Mouse (Mus musculus) kidney, postnatal 36 days (tissue): ENCODE measurements around the gene Slc47a2.
"Not testable (repeated sequence)": the region's sequence is repeated elsewhere in the genome, so short reads cannot be mapped to it uniquely, and the experiment has no call there.

Experiments
- DNase-seq, 2 experiments: peaks; one replicate each; pipeline ENCODE4 v3.0.0; 2021 to 2022; ENCODE audit warnings: mixed read lengths in 2 of 2

Gene Slc47a2

DNA sequence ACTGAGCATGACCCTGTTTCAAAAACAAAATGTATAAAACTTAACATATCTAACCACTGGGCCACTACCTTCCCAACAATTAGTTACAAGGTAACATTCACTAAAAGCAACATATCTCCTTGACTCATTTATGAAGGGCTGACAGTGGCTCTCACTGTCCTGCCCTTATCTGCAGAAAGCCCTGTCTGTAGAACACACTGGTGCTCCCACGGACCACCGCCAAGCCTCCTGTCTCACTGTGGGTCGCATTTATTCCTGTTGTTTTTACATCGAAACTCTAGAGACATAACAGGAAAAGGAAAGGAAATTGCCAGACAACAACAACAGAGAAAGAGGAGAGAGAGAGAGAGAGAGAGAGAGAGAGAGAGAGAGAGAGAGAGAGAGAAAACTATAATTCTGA lies 1.4 kb downstream of the Slc47a2 start:
- no peak for DNase-seq

DNA sequence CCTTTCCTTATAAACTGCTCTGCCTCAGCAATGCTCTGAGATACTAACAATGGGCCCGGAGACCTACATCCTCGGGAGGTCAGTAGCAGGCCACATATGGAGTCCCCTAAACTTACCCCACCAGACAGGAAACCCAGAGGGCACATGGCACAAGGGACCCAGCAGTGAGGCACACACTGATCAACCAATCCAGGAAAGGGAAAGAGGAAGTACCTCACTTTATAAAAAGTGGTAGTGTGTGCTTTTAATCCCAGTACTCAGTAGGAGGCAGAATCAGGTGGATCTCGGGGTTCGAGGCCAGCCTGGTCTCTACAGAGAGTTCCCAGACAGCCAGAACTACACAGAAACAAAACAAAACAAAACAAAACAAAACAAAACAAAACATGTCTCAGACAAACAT lies 2.3 kb downstream of the Slc47a2 start:
- no peak for DNase-seq

DNA sequence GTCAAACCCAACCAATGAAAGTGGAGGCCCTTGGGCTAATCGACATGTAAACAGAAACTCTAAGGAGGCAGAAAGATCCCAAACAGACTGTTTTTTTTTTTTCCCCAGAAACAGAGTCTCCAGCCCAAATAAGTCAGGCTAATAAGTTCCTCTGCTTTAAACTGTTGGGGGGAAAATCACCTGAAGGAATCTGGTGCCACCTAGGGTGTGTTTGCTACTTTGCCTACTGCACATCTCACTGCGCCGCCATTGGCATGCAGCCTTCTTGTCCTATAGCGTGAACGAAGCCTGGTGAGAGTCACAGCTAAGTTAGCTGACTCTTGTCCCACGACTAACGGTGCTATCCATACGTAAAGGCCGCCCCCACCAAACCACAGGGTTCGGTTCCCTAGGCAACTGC lies 5.1 kb downstream of the Slc47a2 start:
- DNase-seq: peak in 1 of 2 experiments; percentile 55

DNA sequence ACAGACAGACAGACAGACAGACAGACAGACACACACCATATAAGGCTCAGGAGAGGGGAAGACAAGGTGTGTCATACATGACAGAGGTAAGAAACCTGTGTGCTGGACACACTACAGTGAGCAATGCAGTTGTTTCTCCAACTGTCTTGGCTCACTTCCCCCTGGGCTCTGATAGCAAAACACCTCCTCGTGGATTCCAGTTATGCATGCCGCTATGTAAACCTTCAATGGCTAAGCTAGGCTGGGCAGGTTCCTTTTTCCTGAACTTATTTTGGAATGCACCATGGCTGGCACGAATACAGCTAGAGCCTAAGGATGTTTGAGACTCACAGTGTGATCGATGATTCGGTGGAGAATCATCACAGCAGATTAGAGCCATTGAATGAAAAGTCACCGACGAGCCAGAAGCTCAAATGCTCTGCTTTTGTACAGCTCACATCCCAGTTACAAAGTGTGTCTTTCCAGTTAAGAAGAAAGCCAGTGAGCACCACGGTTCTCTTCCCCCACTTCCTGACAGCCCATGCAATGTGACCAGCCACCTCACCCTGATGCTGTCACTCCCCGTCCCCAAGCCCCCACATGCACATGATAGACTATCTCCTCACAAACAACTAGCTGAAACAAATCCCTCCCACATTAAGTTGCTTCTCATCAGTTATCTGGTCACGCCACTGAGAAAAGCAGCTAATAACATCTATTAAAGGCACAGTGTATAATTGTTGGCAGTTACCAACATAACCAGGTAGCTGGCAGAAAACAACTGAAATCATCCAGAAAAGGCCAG lies 21.6 kb downstream of the Slc47a2 start:
- DNase-seq: no peak

DNA sequence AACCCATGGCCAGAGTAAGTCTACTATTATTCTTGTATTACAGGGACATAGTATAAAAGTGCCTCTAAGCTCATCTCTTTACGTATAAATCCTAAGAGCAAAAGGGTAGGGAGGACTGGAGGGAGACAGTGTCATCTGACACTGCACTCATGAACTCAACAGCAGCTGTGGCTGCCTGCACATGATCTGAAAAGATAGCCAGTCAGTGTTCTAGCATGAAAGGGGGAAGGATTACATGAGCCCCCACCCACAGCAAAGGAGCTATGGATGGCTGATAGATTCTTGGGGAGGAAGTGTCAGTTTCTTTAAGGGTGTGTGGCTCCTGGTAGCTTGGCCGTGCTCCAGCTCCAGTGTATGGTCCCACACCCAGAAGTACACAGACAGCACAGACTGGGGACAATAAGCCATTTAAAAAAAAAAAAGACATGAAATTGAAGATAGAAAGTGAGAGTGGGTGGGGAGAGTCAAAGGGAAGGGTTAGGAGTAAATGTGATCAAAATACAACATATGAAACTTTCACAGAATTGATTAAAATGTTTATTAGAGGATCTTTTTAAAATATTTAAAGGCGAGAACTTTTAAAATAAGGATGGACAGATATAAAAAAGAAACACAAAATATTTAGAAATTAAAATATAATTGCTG lies 22.6 kb downstream of the Slc47a2 start:
- DNase-seq: no peak

DNA sequence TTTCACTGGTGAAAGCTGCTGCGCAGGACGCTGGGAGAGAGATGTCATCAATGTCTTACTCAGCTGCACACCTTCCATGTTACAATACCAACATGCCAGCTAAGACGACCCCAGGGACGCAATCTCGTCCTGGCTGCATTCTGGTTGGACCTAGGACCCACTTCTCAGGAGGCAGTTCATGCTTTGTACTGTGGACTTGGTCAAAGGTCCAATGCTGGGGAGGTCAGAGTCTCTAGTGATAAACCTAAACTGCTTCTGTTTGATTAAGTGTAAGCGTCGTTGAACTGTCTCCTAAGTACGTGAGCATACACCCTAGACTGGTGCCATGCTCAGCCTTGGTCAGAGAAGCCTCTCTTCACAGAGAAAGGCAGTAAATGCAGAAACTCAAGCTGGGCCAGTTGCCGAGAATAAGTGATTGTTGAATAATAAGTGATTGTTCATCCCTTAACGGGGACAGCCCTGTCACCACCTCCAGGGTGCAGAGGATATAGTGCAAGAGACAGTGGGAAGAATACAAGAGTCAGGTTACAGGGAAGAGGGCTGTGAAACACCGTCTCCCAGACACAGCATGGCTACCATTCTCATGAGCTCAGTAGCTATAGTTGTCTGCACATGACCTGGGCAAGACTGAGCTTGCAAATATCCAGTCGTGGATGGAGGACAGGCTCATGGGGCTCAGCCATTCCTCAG lies 23.3 kb downstream of the Slc47a2 start:
- DNase-seq: peak; percentile 45 to 58

DNA sequence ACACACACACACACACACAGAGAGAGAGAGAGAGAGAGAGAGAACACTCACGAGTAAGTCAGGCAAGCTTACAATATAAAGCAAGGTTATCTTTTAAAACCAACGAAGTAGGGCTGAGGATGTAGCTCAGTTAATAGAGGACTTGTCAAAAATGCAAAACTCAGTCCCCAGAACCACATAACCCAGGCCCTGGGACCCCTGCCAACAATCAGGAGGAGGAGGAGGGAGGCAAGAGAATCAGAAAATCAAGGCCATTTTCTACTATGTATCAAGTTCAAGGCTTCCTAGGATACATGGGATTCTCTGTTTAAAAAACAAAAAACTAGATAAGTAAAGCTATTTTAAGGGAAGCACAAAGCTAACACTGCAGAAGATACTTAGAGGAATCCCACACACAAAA lies 25.8 kb downstream of the Slc47a2 start:
- DNase-seq: no peak

DNA sequence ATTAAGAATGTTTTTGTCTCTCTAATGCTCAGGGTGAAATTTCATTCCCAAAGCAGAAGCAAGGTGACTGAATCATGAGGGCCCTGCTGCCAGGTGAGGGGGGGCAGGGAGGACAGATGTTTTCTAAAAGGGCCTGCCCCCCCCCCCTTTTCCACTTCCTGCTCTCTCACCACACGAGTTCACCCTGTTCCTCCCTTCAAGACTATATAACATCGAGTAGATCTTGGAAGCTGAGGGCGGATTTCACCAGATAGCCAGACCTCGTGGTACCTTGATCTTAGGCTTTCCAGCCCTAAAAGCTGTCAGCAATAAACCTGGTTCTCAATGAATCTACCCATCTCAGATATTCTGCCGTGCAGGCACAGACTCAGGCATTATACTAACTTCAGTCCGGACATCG lies 32.3 kb downstream of the Slc47a2 start:
- DNase-seq: no peak

DNA sequence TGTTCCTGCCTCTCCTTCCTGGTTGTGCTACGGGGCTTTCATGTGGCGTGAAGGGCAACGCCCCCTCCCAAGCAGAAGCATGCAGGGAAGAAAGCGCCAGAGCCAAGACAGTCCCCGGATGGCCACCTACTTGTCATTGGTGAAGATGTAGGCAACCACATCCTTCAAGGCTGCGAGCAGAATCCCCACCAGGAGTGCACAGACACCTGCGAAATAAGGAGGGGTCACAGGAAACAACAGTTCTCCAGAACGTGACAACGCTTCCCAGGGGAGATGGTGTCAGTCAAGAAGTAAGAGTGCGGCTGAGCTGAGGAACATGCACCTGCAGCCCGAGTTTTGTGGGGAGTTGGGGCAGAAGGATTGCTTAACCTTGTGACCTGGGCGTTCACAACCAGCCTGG lies 32.8 kb downstream of the Slc47a2 start:
- DNase-seq: no peak

DNA sequence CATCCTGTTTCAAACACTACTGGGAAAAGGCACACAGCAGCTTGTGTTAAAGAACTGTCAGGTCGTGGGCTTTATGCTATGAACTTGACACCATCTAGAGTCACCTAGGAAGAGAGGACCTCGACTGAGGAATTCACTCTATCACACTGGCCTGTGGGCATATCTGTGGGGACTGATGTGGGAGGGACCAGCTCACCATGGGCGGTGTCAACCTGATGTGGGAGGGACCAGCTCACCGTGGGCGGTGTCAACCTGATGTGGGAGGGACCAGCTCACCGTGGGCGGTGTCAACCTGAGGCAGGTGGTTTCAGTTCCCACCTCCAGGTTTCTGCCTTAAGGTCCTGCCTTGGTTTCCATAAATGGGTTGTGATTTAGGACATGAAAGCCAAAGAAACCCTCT lies 34.9 kb downstream of the Slc47a2 start:
- peak in 1 of 2 experiments; percentile 47 for DNase-seq

DNA sequence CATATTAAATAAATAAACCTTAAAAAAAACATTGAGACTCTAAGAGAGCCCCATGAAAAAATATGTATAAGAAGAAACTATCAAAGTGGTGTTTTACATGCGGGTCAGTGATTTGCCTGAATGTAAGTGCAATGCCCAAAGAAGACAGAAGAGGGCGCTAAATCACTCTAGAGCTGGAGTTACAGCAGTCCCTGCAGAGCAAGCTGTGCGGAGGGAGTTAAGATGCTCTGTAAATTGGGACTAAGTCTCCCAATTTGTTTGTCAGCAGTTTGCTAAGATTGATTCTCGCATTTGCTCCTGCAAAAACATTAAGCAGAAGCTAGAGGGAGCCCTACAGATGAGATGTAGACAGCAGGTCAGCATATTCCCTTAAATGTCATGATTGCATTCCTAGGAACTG lies 37.3 kb downstream of the Slc47a2 start:
- DNase-seq: peak; percentile 65 to 84

DNA sequence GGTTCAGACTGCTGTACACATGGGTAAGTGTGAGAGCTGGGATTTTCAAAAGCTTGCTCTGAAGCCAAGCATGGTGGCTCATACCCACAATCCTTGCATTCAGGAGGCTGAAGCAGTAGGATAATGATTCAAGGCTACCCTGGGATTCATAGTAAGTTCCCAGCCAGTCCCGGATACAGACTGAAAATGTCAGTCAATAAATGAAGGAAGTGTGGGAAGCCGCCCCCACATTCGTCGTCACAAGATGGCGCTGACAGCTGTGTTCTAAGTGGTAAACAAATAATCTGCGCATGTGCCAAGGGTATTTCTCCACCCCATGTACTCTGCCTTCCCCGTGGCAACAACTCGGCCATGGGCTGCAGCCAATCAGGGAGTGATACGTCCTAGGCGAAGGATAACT lies 38.1 kb downstream of the Slc47a2 start:
- DNase-seq: not testable (repeated sequence)

DNA sequence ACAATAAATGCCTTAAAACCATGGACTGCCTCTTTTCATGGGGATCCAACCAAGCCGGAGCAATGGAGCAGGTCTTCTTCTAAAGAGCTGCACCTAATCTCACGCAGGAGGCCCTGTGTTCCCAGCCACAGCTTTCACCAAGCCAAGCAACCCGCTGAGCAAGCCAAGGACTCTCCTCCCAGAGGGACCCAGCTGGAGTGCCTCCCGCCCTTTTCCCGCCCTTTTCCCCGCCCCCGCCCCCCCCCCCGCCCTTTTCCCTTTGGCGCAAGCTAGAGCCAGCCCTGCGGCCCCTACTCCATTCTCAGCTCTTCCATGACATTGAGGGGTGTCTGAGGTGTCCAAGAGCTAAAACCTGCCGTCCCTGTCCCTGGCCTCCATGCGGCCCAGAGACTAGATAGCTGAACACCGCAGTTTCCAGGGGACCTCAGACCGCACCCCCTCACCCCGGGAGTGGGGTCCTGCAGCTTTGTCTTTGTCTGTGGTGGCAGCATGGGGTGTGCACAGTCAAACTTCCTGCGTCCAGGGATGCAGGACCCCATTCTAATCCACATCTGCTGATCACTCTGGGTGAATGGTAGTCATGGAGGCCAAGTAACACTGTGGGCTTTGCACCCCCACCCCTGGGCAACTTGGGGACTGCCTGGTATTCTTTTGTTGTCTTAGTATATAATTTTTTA lies 41.8 kb downstream of the Slc47a2 start:
- DNase-seq: peak in 1 of 2 experiments; percentile 26

DNA sequence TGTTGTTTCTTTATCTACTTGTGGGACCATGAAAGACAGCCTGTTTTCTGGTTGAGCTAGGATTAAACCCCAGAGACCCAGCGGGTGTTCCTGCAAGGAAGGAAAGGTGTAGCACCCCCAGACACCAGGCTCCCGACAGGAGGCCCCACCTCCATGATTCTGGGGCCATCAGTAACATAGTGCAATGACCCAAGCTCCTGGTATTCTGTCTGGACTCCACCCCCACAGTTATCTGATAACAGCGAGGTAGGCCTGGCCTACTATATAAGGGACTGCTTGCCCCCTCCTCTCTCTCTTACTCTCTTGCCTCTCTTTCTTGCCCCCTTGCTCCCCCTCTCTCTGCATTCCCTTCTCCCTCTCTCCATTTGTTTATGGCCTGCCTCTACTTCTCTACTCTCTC lies 42.5 kb downstream of the Slc47a2 start:
- DNase-seq: no peak

DNA sequence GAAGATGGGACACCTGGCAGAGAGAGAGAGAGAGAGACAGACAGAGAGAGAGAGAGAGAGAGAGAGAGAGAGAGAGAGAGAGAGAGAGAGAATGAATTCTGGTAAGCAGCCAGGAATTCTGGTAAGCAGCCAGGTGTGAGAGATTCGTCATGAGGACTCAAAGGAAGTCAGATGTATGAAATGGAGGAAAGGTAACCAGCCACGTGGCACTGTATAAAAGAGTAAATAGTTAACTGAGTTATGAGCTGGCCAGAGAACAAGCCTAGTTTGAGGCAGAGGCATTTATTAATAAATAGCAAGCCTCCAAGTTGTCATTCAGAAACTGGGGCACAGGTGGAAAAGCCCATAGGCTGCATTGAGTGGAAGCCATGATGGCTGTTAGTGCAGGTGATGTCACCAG lies 44.8 kb downstream of the Slc47a2 start:
- DNase-seq: peak; percentile 61 to 63

DNA sequence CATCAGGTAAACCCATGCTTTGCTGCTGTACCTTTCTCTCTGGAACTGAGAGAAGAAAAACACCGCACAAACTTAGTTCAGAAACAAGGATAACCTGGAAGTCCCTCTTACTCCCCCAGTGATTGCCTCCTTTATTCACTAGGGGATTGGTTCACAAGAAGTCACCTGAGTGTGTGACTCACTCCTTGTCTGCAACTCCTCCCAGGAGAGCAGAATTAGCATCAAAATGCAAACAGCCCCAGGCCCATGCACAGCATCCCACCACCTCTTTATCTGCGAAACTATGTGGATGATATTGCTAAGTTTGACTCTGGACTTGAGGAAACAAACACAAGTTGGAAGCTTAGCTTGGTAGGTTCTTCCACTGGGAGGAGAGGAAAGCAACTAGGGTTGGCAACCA lies 45.3 kb downstream of the Slc47a2 start:
- DNase-seq: no peak

DNA sequence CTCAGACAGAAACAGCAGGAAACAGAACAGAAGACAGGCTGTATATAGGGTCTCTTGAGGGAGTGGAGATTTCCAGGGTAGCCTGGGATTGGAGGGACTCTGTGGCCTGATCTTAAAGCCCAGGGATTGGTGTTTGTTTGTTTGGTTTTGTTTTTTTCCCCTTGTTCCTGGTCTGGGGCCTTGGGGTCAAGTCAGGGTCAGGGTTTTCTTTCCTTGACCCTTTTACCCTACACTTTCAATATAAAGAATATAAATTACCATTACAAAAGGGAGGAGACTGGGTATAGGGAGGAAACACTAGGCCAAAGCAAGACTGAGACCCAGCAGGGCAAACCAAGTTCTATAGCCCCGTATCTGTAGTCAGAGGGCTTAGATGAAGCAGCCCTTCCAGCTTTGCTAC lies 46.1 kb downstream of the Slc47a2 start:
- no peak for DNase-seq

DNA sequence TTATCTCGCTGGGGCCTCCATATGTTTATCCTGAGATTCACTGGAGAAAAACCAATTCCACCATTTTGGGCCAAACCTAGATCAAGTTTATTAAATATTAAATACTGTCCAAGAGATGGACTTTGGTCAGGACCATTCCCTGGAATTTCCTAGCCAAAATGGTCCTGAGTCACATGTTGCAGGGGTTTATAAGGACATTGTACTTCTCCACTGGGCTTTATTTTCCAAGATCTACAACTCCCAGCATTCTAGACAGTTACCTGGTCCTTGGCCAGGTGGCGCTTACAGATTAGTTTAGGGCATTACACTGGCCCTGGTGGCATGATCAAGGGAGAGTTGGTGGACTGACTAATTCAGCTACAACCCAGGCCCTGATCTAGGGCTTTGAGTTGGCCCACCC lies 47.1 kb downstream of the Slc47a2 start:
- DNase-seq: peak in 1 of 2 experiments; percentile 41

DNA sequence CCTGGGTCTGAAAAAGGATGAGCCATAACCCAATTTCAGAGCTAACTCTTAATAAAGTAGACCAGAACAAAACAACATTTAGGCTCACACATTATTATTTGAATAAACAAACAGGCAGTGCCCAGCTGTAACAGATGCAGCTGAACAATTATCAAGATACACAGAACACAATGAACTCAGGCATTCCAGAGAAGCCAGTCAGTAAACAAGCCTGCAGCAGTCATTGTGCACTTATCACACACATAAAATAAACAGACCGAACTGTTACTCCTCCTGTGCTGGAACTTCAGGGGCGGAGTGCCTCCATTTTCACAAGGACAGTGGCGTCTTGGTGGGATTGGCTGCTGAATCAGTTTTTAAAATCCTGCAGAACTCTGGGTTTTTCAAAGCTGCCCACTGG lies 48.2 kb downstream of the Slc47a2 start:
- no peak for DNase-seq

DNA sequence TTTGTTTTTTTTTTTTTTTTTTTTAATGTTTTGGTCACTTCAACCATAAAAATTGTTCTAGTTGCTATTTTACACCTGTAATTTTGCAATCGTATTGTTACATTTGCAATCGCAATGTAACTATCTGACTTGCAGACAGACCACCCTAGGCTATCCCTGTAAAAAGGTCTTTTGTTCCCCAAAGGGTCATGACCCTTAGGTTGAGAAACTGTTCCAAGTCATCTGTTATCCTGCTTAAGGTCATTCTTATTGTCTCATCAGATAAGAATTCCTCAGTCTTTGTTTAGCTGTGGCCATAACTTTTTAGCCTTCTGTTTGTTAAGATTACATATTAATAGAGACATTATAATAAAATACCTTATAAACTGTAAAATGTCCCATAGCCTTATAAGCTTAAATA lies 49.4 kb downstream of the Slc47a2 start:
- no peak for DNase-seq

DNA sequence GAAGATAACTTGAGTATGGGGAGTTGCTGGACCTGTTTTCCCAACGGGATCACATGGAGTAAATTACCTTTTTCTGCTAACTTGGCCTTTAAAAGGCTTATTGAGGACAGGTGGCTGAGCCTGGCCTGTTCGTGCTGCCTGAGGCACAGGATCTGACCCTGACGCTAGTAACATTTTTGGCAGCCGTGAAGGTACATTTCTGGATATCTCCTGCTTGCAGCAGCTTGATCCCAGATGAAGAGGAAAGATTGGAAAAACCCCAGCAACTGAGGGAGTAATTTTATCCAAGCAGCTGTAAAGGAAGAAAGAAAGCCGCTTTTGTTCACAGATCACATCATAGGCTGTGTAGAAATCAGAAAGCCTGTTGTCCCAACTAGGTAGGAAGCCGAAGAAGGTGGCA lies 58.3 kb downstream of the Slc47a2 start:
- peak; percentile 22 to 47 for DNase-seq

DNA sequence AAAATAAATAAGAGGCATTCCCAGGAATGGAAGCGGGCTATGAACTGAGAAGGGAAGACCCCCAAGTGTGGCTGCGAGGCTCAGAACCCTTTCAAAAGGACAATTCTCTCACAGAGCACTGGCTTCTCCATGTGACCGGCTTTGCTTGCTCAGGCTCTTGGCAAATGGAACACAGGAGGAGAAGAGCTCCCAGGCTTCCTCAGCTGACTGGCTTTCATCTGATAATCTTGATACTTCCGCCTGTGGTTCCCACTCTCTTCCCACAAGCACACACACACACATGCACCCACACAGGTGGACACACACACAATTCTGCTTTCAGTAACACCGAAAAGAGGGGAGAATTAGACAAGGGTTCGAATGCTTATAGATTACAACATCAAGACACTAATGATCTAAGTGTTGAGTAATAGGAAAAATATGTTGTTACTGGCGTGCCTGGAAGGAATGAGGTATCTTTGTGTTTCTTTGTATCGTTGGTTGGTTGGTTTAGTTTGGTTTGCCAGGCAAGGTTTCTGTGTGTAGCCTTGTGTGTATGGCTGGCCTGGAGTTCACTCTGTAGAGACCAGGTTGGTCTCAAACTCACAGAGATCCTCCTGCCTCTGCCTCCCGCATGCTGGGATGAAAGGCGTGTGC lies 59.1 kb downstream of the Slc47a2 start:
- no peak for DNase-seq
